Mouse (Mus musculus) kidney, adult 11 months (tissue): ENCODE data around the gene Pde2a.

Experiments
- DNase-seq: peaks from one replicate; pipeline ENCODE4 v3.0.0; 2022

Pde2a gene

DNA sequence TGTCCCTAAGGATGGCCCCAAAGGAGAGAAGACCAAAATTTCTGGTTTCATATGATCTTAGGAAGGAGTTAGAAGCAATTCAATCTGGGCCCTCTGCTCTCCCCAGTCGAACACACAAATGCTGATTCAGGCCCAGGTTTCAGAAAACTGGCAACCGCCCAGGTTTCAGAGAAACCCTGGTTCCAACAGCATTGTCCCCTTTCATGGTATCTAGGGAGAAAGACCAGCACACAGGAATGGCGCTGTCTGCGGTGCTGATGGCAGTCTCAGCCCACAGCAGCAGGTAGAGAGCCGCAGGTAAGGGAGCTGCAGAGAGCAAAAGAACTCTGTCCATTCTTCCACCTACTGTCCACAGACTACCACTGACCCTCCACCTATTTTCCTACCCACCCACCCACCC, 55.7 kb downstream of the Pde2a start:
- no peak for DNase-seq

DNA sequence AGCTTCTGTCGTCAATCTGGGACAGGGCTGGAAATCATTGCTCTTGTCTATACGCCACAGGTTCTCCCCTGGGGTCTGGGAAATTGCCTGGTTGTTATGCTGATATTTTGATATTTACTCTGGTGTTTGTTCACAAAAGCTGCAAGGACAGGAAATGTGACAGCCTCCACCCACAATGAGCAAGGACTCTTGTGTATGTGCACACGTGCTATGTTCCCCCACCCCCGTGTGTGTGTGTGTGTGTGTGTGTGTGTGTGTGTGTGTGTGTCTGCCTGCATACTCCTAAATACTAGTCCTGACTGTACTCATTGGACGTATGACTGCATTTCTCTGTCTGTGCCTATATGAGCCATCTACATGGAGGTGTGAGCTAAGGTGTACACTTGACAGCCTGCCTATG, 56.6 kb downstream of the Pde2a start:
- DNase-seq = no peak

DNA sequence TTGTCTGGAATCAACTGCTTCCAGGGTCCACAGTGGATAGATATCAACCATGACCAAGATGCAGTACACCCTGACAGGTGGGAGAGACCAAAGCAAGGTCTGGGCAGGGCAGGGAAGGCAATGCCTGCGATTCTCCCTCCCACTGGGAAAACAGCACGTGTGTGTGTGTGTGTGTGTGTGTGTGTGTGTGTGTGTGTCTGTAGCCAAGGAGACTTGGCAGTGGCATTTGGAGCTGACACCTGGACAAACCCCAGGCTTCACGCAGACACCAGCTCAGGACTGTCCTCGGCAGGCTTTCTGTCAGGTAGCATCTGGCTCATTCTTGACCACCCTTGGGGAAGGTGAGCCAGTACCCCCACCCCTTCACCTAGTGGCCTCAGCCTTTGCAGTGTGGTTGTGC, 58.4 kb downstream of the Pde2a start:
- DNase-seq = no peak

DNA sequence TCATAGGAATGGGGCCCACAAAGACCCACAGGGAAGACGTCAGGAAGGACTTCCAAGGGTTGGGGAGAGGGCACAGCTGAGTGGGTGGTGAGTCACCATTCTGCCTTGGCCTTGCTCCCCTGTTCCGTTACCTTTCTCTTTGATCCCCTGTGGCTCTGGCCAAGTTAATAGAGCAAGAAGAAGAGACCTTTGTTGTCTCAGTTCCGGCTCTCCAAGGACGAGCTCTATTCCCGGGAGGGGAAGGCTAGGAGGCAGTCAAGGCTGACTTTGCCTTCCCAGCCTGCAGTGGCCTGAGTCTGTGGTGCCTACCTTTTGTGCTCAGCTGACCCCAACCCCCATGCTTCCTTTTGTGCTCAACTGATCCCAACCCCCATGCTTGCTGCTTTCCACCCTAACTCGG, 59.2 kb downstream of the Pde2a start:
- no peak for DNase-seq

DNA sequence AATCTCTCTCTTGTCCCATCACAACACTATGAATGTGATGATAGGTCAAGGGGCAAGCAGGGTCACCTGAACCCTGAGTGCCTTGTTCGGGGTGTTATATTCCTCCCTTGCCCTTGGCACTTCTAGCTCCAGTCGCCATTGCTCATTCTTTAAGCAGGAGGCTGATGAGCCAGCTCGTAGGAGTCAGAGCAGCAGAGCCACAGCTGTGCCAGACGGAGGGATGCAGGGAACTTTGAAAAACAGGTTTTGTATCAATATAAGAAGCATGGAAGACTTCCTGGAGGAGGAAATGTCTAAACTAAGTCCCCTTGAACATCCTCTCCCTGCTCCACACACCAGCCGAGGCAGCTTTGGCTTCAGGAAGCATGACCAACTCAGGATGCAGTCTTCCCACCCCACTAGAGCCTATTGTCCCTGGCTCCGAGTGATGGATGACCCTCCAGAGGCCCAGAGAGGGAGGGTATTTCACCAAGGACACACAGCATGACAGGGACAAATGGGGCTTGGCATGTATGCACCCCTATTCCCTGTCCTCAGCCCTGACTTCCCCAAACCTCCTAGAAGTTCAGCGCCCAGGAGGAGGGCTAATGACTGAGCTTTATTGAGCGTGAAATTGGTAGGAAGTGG, 60.5 kb downstream of the Pde2a start:
- DNase-seq = peak; percentile 43

DNA sequence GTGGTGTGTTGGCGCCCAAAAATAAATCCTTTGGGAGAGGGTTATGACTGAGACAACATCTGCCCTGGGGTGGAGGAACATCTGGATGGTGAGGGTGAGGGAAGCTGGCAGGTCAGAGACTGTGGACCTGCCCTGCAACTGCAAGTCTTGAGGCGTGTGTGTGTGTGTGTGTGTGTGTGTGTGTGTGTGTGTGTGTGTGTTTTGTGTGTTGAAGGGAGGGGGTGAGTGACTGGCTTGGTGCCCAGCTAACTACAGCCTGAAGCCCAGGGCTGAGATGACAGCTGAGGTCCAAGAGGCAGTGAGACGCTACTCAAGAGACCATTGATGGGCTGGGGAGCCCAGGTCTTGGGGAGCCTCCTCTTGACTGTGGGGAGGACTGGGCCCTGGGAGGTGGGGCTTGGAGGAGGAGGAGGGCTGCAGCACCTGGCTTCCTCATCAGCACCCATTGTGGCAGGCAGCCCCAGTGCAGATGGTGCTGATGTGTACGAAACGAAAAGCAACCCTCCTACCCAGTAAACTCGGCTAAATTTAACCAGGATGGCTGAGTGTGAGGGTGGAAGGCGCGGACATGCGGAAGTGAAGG, 61.1 kb downstream of the Pde2a start:
- DNase-seq = no peak

DNA sequence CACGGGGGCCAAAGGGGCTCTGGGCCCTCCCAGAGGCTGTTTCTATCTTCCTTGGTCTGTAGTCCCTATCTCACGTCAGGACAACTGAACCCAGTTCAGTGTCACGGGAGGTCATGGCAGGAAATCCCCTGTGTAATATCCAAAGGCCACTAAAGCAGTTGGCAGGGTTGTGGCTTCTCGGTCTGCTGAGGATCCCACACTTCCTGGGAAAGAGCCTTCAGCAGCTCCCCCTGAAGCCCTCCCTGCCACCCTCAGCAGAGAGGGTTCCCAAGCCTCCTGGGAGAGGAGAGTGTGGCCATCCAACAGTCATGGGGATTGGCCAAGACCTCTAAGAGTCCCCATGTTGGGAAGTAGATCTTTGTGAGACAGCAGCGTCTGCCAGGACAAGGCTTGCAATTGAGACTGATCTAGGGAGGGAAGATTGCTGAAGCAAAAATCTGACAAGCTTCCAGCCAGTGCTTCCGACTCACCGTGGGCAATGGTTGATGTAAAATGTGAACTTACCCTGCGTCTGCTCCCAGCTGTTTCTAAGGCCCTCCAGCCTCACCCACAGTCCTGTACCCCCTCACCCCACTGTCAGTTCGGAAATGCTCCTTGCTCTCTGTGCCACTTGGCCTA, 62.1 kb downstream of the Pde2a start:
- DNase-seq = no peak

DNA sequence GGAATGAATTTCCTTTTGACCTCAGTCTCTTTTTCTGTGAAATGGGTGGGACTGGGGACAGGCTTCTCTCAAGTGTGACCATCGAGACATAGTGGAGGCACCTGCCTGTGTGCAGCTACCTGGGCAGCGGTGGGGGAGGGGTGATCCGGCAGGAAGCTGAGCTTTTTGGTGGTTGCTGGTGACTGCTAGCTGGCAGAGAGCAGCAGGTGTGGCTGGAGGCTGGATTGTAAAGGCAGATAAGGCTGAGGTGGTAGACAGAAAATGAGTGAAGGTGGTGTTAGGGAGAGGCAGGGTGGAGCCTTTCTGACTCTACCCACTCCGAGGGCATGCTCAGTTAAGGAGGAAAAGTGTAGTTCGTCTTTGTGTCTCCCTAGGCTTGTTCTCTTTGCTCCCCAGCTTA, 65.6 kb downstream of the Pde2a start:
- DNase-seq = no peak

DNA sequence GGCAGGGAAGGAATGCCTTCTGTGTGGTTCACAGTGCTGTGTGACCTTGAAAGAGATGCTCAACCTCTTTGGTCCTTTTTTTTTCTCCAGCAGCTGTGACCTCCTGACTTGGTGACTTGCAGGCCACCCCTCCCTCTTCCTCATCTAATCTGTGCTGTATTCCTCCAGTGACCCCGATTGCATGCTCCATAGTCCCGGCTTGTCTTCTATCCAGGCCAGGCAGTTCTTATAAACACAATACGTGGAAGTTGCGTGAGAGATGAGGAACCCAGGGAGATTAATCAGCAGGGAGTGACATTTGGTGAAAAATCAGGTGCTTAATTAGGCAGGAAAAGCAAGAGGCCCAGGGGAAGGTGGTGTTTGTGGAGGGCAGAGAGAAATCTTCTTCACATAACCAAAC, 69.5 kb downstream of the Pde2a start:
- DNase-seq = peak; percentile 64

DNA sequence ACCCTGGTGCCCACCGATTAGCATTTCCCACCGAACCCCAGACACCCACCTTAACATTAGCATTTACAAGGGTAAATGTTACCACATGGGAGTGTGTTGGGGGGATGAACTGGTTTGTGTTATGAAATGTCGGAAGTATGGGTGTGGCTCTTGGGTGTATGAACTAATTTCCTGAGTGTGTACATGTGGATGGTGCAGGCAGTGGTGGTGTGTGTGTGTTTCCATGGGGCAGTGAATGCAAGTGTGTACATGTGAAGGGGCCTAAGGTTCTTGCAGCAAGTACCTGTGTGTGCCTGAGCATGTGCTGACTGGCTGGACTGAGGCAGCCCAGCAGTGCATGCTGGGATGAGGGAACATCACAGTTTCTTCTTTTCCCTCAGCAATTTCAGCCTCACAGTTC, 76.9 kb downstream of the Pde2a start:
- no peak for DNase-seq

DNA sequence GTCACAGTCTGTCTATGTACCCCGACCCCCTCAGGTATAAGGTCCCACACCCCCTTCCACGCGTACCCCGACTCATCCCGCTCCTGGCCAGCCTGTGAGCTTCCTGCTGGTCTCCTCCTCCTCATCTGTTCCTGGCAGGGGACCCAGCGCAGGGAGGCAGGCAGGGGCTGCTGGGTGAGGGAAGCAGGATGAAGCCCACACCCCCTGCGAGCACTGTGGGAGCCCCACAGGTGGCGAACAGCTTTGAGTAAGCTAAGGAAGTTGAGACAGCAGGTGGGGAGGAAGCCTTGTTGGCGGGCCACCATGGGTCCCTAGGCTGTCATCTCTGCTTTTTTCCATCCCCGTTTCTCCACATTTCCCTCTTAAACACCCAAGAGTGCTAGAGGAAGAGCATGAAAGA, 77.8 kb downstream of the Pde2a start:
- DNase-seq = no peak

DNA sequence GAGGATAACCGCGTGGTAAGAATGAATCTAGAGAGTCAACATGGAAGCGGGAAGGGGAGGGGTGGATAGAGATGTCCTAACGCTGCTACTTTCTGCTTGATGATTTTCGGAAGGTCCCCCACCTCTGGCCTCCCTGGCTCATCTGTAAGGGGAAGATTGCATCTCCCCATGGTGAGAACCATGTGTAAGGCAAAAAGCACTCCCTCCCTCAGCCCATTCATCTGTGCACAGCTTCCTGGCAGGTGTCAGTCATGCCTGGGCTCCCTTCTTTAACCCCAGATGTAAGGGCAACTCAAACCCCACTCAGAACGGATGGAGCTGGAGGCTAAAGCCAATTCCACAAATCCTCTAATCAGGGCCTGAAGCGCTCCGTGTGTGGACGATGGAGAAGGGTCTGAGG, 78.2 kb downstream of the Pde2a start:
- DNase-seq = no peak

DNA sequence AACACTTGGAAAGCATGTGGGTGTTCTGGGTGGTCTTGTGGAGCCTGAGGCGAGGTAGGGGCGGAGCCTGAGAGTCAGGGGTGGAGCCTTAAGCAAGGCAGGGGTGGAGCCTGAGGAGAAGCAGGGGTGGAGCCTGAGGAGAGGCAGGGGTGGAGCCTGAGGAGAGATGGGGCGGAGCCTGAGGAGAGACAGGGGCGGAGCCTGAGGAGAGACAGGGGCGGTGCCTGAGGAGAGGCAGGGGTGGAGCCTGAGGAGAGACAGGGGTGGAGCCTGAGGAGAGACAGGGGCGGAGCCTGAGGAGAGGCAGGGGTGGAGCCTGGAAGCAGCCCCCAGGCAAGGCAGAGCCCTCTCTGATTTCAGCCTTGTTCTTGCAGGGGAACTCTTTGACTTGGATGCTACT, 79.7 kb downstream of the Pde2a start:
- DNase-seq = no peak

DNA sequence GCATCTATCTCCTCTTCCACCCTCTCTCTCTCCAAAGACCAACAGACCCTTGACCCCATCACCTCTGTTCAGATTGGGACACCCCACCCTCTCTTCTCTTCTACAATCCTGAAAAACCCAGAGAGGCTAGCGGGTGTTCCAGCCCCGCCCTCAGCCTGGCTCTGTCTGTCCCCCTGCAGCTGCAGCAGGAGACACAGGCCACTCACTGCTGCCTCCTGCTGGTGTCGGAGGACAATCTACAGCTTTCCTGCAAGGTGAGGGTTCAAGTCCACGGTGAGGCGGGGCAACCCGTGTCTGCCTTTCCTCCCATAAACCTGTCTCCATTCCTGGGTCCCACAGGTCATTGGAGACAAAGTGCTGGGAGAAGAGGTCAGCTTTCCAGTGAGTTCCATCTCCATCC, 80.2 kb downstream of the Pde2a start:
- no peak for DNase-seq

DNA sequence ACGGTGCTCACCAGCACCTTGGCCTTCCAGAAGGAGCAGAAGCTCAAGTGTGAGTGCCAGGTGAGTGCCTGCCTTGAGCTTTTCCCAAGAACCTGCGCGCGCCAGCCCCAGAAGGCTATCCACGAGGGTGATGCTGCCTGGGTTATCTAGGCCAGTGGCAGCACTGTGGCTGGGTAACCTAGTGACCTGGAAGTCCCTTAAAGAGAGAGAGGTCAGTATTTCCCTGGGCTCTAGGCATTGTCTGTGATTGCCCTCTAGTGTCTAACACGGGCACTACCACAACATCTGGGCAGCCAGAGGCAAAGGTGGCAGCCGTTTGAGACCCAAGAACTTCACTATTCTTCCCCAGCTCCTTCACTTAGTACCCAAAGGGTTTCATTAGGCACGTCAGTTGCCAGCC, 81.9 kb downstream of the Pde2a start:
- DNase-seq = peak; percentile 55

DNA sequence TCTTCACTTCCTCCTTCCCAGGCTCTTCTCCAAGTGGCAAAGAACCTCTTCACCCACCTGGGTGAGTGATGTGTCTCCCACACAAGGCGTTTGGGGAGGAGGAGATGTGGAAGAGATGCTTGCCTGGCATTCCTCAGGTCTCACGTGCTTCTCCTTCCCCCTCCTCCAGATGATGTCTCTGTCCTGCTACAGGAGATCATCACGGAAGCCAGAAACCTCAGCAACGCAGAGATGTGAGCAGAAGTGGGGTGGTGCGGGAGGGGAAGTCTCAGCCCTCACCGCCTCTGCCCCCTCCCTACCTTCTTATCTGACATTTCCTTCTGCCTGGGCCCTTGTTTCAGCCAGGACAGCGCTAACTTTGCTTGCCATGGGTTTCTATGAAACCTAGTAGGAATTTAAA, 82.3 kb downstream of the Pde2a start:
- DNase-seq = no peak

DNA sequence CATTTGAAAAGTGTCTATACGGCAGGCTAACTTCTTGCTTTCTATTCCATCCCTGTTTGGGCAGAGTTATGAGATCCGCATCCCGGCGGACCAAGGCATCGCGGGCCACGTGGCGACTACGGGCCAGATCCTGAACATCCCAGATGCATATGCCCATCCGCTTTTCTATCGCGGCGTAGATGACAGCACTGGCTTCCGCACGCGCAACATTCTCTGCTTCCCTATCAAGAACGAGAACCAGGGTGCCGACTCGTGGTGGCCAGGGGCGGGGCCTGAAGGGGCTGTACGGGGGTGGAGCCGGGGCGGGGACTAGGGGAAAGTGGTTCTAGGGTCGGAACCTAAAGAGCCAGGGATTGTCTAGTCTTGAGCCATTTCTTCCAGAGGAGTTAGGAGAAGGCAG, 83.0 kb downstream of the Pde2a start:
- DNase-seq = no peak

DNA sequence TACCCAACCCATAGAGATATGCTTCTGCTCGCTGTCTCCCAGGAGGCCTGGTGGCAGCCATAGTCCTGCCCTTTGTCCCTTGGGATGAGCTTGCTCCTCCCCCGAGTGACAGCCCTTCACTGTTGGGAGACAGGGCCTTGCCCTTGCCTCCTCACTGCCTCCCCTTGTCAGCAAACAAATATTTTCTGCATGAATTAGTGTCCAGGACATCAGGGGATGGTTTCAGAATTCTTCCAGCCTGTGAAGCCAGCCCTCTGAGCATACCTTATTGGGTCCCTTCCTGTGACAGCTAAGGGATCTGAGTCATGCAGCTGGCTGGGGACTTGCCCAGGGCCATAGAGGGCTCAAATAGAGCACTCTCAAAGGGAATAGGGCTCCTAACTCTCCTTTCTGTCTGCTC, 87.7 kb downstream of the Pde2a start:
- no peak for DNase-seq

DNA sequence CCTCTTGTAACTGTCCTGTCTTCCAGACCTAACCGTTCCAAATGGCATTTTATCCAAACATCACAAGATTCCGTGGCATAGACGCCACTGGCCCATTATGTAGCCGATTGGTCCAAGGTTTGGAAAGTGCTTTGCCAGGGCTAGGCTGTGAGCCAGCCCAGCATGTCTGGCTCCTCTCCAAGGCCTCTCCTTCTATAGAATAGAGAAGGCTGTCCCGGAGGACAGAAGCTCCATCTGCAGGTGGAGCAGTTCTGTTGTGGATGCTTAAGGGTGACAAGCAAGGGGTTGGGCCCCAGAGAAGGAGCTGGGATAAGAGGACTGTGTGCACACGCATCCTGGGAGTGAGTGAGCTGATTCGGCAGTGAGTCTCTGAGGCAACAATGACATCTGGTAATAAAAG, 92.2 kb downstream of the Pde2a start:
- DNase-seq = no peak

DNA sequence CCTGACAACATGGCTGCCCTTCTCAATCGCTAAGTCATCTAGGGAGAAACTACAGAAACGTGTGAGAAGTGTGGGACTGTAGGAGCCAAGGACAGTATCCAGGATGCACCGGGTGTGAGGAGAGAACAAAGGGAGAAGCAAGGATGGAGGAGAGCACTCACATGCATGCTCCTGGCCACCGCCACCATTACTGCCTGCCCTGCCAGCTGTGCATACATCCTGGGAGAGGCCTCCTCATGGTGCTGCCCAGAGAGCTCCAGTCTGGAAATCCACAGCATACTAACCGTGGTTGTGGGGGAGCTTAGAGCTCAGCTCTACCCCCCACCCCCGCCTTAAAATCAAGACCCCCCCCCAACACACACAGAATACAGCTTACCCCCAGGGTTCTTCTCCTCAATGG, 93.3 kb downstream of the Pde2a start:
- DNase-seq = no peak

DNA sequence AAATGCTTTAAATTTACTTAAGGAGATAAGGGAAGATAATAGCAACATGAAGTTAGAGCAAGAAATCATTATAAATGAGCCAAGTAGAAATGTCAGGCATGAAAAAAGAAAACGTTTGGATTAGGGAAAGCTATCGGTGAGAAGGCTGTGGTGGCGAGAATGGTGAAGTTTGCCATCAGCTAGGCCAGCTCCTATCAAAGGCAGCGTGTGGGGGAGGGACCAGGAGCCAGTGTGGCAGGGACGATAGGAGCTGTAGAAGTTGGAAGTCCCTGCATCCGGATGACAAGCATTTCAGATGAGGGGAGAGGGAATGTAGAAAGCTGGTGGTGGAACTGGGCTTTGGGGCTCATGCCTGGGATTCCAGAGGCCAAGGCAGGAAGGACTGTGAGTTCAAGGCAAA, 93.8 kb downstream of the Pde2a start:
- DNase-seq = no peak

DNA sequence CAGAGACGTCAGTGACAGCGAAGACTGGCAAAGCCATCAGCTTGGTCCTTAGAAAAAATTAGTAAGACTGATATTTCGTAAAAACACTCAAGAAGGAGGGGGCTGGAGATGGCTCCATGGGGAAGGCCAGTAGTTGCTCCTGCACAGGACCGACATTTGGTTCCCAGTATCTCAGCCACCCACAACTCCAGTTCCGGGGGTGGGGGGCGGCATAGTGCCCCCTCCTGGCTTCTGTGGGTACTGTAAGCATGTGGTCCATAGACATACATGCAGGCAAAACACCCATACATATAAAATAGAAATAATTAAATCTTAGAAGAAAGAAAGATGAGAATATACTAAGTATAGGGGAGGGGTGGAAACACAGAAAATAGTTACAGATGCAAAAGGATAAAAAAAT, 95.0 kb downstream of the Pde2a start:
- DNase-seq = no peak

DNA sequence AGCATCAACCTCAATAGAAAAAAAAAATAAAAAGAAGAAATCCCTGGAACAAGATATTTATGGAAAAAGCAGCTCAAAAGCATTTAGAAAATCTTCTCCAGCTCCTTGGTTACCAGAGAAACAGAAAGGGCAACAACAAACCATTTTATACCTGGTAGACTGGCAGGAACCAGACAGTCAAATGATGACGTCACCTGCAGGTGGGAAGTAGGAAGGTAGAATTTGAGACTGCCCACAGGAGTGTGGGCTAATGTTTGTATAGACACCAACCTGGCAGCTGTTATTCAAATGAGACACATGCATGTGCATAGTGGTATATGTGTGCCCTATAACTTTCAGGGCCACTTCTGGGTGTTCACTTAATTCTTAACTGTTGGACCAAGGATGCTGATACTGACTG, 100.2 kb downstream of the Pde2a start:
- no peak for DNase-seq

DNA sequence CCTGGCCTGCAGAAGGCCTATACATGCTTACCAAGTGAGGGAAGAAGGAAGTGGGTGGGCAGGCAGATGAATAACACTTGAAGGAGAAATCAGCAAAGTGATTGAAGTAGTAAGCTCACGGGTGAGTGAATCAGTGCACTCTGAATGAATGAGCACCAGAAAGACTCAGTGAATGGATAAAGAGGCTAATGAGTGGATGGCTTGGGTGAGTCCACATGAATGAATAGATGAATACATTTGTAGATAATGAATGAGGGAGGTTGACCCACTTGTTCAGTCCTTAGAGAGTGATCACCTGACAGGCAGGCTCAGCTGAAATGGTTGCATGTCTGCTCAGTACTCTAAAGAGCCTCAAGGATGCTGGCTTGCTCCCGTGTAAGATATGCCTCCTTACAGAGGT, 101.7 kb downstream of the Pde2a start:
- no peak for DNase-seq

DNA sequence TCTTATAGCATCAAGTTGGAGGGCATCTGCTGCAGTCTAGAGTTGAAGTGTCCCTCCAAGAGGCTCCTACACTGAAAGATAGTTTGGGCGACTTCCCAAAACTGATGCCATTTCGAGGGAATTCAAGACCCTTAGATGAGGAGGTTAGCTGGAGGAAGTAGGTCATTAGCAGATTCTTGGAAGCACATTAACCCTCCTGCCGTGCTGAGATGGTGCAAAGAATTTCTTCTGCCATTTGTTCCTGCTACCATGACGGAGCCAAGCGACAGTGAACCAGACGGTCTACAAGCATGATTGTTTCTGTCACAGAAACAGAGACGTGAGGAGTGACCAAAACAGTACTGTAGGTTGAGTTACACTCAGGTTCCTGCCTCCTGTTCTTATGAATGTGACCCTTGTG, 105.0 kb downstream of the Pde2a start:
- DNase-seq = no peak
